Mouse (Mus musculus): ENCODE results near the gene Taok1.

DNA sequence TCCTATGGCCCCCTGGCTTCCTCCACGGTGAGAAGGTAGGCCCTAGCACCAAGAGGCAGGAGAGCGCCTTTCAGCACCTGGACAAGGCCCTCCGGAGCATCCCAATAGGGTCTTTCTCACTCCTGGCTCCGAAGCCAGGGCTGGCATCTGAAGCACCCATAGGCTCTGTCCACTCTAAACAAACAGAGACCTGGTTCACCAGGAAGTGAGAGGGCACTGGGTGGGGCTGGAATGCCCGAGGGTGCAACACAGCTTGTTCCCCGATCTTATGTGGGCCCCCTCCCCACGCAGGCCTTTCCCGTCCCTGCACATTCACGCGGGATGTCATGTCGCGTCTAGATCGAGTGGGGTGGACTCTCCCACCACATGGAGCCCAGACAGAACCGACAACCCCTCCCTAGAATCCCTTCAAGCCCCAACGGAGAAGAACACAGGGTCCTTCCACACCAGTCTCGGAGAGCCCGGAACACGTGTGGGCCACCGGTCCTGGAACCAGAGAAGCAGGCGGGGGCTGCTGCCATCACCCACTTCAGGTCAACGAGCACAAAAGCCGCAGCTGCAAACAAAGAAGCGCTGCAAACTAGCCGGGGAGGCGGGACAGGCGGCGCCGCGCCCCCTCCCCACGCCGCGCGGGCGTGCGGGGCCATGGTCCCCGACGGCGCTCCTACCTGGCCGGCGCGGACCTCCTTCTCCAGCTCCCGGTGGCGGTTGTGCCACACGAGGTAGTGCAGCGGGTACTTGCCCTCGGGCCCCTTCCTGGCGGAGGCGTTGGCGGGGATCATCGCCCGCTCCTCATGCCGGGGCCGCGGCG is 118.6 kb downstream of the Taok1 start:
- no peak for TF ChIP-seq CTCF (IDR thresholded peaks at IDR 0.05; ENCODE audit: extremely low read depth, insufficient read depth, insufficient read length, insufficient replicate concordance)
- TF ChIP-seq POLR2A (IDR thresholded peaks at IDR 0.05; ENCODE audit: low read depth, low read length): no peak
